Mouse (Mus musculus): Measurements from ENCODE around the gene Rpl26.
"Not testable (repeated sequence)": the region's sequence is repeated elsewhere in the genome, so short reads cannot be mapped to it uniquely, and the experiment has no call there.

Gene Rpl26

GRCm38 (mm10) chr11:68924749-68925148 is 23.4 kb downstream of the Rpl26 start:
- no peak for DNase-seq

- DNase-seq: no peak
Measured at GRCm38 (mm10) chr11:68926981-68927380, 25.6 kb downstream of the Rpl26 start, which contains the start of gene Odf4. Gene Odf4 (minus strand): TSS chr11:68927081.

- DNase-seq: no peak
Measured at GRCm38 (mm10) chr11:68929947-68930346, 28.6 kb downstream of the Rpl26 start.

GRCm38 (mm10) chr11:68933885-68934507 is 32.6 kb downstream of the Rpl26 start:
- no peak for DNase-seq

GRCm38 (mm10) chr11:68936951-68937350 is 35.6 kb downstream of the Rpl26 start:
- not testable (repeated sequence) for DNase-seq

GRCm38 (mm10) chr11:68939451-68940304 is 38.3 kb downstream of the Rpl26 start:
- DNase-seq: peak; percentile 83 to 90

- DNase-seq: peak; percentile 60 to 74
Measured at GRCm38 (mm10) chr11:68940516-68940915, 39.1 kb downstream of the Rpl26 start.

GRCm38 (mm10) chr11:68942731-68943130 is 41.3 kb downstream of the Rpl26 start:
- peak in 1 of 2 experiments; percentile 25 for DNase-seq

- no peak for DNase-seq
Measured at GRCm38 (mm10) chr11:68945245-68945644, 43.9 kb downstream of the Rpl26 start.

- DNase-seq: no peak
Measured at GRCm38 (mm10) chr11:68946001-68946400, 44.6 kb downstream of the Rpl26 start.

GRCm38 (mm10) chr11:68946806-68947440 is 45.5 kb downstream of the Rpl26 start:
- no peak for DNase-seq

GRCm38 (mm10) chr11:68947542-68947993 is 46.2 kb downstream of the Rpl26 start:
- DNase-seq: no peak

GRCm38 (mm10) chr11:68953903-68954302 is 52.5 kb downstream of the Rpl26 start:
- no peak for DNase-seq

- peak in 1 of 2 experiments; percentile 27 for DNase-seq
Measured at GRCm38 (mm10) chr11:68954408-68954807, 53.0 kb downstream of the Rpl26 start.

GRCm38 (mm10) chr11:68955473-68955872 is 54.1 kb downstream of the Rpl26 start:
- DNase-seq: no peak

GRCm38 (mm10) chr11:68956107-68956506 is 54.7 kb downstream of the Rpl26 start:
- DNase-seq: peak; percentile 33 to 45
